Mouse (Mus musculus) lung, postnatal 10 days (tissue): ENCODE measurements around the gene Arxes2.
"Not testable (repeated sequence)": the region's sequence is repeated elsewhere in the genome, so short reads cannot be mapped to it uniquely, and the experiment has no call there.

Source experiments
- DNase-seq: peaks from one replicate; pipeline ENCODE4 v3.0.0; 2021

Arxes2 gene

GRCm38 (mm10) chrX:135993664-135994119, at the start of gene Arxes2:
Gene Arxes2, plus strand, starts transcription at chrX:135993824.
- peak; percentile 8 for DNase-seq

DNA sequence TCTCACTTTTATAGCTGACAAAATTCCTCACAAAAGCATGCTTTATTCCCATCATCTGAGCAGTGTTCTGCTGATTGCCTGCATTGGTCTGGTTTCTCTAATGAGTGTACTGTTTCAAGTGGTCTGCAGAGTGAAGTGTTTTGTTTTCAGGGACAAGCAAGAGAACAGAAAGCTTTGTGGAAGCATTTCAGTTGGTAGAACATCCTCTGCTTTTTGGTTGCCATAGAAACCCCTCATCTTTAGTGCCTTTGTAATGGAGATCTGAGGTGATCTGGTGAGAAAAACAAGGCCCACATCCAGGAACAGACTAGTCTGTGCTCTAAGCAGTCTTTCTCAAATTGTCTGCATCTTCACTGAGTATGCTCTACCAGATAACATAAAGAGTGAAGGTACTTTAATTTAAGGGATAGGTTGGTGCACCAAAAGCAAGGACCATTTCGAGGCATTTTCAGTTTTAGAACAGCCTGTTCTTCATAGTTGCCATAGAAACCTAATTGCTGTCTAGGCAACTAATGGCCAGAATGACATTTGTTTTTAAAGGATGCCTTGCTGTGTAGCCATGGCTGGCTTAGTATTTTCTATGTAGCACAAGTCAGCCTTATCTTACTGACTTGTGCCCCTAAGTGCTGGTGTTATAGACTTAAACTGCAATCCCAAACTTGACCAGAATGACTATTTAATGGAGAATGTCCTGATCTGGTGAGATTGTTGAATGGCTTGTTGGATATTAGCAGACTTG, 44.8 kb upstream of the Arxes2 start:
- no peak for DNase-seq

DNA sequence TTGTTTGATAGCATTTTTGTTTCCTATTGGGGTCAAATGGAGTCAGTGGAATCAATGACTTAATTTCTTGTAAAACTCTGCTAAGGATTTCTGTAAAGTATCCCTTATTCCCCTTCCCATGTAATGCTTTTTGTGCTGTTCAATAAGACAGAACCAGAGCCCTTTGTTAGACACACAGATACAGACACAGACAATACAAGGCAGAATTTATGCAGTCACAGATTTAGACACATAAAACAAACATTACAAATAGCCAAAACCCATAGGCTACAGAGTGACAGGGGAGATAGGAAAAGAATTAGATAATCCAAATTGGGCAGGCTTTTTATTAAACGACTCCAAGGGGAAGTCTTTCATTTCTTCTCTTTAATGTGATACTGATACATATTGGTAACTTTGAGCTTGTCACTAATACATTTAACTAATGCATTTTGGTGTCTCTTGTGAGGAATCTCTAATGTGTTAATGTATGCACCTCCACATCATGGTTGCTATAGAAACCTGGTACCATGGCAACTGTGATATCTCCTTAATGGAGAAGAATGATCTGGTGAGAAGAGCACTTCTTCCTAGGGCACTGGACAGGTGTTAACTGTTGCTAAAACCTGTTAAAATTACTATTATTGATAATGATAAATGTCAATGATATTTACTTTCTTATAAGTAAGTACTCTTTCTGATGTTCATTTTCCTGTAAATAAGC, 36.5 kb upstream of the Arxes2 start:
- DNase-seq: no peak

- DNase-seq: no peak
Measured at GRCm38 (mm10) chrX:135957691-135958081, 35.9 kb upstream of the Arxes2 start.

GRCm38 (mm10) chrX:135958589-135959225, 34.9 kb upstream of the Arxes2 start:
- DNase-seq: peak; percentile 36

GRCm38 (mm10) chrX:135959536-135959935, 34.1 kb upstream of the Arxes2 start:
- no peak for DNase-seq

DNA sequence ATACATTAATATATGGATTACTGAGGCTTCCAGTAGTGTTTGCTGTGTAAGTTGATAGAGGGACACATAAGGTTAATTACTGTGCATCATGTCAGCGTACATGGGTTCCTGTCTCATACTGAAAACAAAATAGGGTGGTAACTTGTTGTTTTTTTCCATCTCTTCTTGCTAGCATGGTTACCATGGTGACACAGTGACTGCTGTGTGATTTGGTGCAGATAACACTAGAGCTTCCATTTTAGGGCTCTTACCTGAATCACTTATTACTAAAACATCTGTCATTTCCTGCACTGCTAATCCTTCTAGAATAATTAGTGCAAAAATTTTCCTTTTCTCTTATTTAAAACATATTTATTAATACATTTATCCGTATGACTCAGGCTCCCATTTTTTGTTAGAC, 31.3 kb upstream of the Arxes2 start:
- no peak for DNase-seq

GRCm38 (mm10) chrX:135963130-135963529, 30.5 kb upstream of the Arxes2 start:
- no peak for DNase-seq

DNA sequence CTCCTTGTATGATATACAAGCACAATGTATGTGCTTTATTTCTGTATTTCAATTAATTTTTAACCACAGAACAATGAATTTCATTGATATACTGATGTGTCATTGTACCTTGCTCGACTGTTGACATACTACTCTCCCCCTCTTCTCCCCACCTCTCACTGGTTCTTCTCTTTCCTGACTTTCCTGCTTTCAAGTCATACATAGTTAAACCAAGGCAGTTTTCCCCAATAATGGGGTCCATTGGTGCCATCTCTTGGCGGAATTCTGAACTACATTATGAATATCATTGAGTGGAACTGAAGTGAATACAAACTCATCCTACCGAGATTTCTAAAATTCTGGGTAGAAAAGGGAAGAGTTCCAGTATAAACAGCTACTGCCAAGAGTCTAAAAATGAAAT, 30.0 kb upstream of the Arxes2 start:
- peak; percentile 57 for DNase-seq

- DNase-seq: no peak
Measured at GRCm38 (mm10) chrX:135973597-135974423, 19.8 kb upstream of the Arxes2 start.

DNA sequence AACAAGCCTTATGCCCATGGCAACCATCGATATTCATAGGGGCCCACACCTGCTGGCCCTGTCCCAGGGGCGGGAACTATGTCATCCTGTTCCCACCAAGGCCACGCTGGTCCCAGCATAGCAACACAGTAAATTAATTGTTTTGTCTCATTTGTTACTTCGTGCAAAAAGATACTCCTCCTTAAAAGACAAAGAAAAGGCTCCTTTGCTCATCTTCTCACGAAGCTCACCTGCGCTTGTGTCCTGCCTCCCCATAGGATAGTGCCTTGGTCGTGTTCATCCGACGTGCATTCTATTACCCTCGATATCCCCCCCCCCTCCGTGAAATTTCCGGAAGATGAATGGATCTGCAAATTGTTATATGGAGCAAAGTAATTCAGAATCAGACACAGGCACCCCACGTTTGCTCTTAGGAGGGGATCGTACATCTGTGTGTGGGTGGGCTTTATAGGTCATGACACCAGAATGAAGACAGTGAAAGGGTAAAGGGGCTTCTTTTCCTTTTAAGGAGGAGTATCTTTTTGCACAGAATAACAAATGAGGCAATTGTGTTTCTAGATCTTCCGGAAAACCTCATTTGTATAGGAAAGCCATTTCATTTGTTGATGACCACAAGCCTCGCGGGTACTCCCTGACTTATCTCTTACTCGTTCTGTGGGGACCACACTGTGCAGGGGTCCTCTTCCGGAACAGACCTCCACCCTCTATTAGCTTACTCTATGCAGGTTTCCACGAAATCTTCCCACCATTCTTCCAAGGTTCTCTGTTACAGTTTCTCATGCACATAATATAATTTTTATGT, 19.0 kb upstream of the Arxes2 start:
- no peak for DNase-seq

DNA sequence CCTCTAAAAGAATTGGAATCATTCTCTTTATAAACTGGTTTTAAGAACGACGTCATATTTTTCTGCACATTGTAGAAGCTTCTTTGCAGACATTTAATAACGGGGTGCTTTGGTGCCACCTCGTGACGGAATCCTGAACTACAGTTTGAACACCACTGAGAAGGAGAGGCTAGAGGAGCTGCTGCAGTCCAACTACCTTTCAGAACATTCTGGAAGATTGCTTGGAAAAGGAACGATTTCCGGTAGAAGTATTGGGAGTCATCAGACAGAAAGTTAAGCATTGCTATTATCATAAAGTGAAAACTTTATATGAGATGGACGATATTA, 18.4 kb upstream of the Arxes2 start:
- DNase-seq: peak; percentile 74

- DNase-seq: no peak
Measured at GRCm38 (mm10) chrX:135984539-135985260, 8.9 kb upstream of the Arxes2 start.

DNA sequence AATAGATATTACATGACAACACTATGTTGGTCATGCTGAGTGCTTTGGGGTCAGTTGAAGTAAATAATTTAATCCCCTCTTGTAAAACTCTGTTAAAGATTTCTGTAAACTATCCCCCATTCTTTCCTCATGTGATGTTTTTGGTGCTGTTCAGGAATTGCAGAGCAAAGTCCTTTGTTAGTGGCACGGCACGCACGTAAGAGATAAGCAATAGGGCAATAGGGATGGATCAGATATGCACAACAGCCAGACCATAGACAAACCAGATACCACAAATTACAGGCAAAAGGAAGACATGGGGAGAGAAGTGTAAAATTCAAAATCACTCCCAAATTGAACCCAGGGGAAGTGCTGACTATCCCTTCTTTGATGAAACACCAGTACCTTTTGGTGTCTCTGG, 7.4 kb upstream of the Arxes2 start:
- DNase-seq: no peak

DNA sequence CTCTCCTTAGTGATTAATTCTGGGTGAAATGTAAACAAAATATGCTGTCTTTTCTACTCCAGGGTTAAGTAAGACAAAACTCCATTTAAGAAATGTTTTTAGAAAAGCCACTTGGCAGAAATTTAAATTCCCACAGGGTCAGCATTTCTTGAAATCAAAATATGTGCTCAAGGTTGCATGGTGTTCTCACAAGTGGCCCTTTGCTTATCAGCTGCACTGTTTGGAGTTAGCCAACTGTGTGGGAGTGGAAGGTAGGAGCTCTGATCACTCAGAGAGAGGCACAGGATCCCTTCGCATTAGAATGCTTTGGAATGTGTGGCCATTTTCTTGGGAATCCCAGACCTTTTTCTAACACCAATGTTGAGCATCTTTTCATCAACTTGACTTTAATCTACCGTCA, 3.0 kb upstream of the Arxes2 start:
- DNase-seq: peak; percentile 4

DNA sequence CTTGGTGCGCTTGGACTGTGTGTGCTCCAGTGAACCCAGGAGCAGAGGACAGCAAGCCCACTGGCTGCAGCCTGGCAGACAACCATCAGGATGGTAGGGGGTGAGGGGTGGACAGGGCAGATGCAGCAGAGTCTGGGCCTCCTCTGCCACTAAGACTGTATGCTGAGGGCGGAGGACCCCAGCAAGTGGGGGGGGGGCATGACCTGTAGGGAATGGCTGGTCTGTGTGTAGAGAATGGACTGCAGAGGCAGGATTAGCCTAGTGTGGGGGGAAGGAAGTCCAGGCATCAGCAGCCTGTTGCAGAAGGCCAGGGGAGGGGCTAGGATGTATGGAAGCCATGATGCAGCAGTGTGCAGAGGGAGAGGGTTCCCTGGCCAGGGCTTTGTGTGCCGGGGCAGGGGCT, 431 bp upstream of the Arxes2 start:
- not testable (repeated sequence) for DNase-seq

GRCm38 (mm10) chrX:136007199-136007843, 13.7 kb downstream of the Arxes2 start:
- no peak for DNase-seq

DNA sequence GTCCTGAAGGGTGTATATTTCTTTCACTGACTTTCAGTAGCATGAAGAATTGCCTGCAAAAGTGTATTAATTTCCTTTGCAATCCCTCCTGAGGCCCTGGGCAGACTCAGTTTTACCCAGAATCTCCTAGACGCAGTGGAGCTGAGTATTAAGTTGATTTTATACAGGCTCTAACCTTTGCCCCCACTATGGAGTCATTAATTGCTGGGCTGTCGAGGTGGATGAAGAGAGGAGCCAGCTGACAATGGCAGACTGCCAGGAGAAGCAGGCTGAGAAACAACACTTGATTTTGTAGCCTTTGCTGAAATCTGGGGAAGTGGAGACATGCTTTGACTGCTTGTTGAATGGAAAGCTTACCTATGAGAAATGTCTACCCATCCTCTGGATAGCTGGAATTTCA, 20.8 kb downstream of the Arxes2 start:
- peak; percentile 59 for DNase-seq

DNA sequence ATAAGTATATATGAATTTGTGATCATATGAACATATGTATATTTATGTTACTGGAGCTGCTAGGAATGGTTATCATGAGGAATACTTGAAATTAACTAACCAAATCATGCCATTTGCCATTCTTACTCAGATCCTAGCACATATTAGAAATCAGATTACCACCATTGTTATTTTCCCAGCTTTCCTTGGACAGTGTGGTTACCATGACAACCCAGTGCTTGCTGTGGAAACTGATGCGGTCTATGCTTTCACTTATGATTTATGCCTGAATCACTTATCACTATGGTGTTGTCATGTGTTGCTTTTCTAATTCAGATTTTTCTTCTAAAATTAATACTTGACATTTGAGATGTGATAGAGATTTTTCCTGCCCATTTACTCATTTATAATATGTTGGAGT, 36.7 kb downstream of the Arxes2 start:
- no peak for DNase-seq

- DNase-seq: peak; percentile 10
Measured at GRCm38 (mm10) chrX:136032799-136033763, 39.5 kb downstream of the Arxes2 start, which contains the start of gene Arxes1. Gene Arxes1, plus strand, starts transcription at chrX:136033367.
